Mouse (Mus musculus) cerebellum, postnatal 14 days (tissue): ENCODE results near the gene Vmn1r138.
"Not testable (repeated sequence)": the region's sequence is repeated elsewhere in the genome, so short reads cannot be mapped to it uniquely, and the experiment has no call there.

Source experiments
- DNase-seq, 2 experiments: peaks; one replicate each; pipeline ENCODE4 v3.0.0; 2021; ENCODE audit warnings: mixed read lengths in 2 of 2

The Vmn1r138 gene

GRCm38 (mm10) chr7:22028797-22029196, at the start of gene Vmn1r138:
Gene Vmn1r138, minus strand, starts transcription at chr7:22028897.
- DNase-seq = not testable (repeated sequence)

GRCm38 (mm10) chr7:22068757-22069156, 40.1 kb upstream of the Vmn1r138 start, which contains the start of gene Vmn1r139:
Gene Vmn1r139, plus strand, starts transcription at chr7:22069057.
- DNase-seq = not testable (repeated sequence)

GRCm38 (mm10) chr7:22056205-22056604, 27.5 kb upstream of the Vmn1r138 start, which contains the start of gene Gm6176:
Gene Gm6176, minus strand, starts transcription at chr7:22056305.
- not testable (repeated sequence) for DNase-seq

GRCm38 (mm10) chr7:21994287-21994686, 34.4 kb downstream of the Vmn1r138 start, which contains the start of gene Vmn1r137:
Gene Vmn1r137, plus strand, starts transcription at chr7:21994587.
- DNase-seq = not testable (repeated sequence)
